Mouse (Mus musculus): ENCODE data around the gene Comt. TPM values are rescaled to one million over a fixed set of nuclear protein-coding genes. Genes with fewer than 3 reads are reported as not detected.
A peak's percentile ranks its signal among the peaks of the same experiment; 100 is the strongest.

The Comt gene
- 100 to 1,000 TPM; 130 to 150 TPM for total RNA-seq (2021)

GRCm38 (mm10) chr16:18426802-18427280 is at the start of gene Comt:
Comt (minus strand) TSS chr16:18426852.
- intact Hi-C loops (cut with DNase I), result loop anchor here (5.0 kb wide), 1 partner anchor 80 kb away; the partner anchor contains the start of genes Arvcf and Tango2
- DNase-seq, result no peak

GRCm38 (mm10) chr16:18474021-18474420 is 47.4 kb upstream of the Comt start:
- no peak for DNase-seq
- intact Hi-C loops (cut with DNase I), result no loop called here

- DNase-seq, result no peak
- intact Hi-C loops (cut with DNase I), result no loop called here
Observed at GRCm38 (mm10) chr16:18472976-18473375, 46.3 kb upstream of the Comt start.

GRCm38 (mm10) chr16:18472416-18472815 is 45.8 kb upstream of the Comt start:
- intact Hi-C loops (cut with DNase I), result no loop called here
- no peak for DNase-seq

GRCm38 (mm10) chr16:18471976-18472375 is 45.3 kb upstream of the Comt start:
- no peak for DNase-seq
- intact Hi-C loops (cut with DNase I), result no loop called here

GRCm38 (mm10) chr16:18471381-18471955 is 44.8 kb upstream of the Comt start:
- intact Hi-C loops (cut with DNase I), result no loop called here
- no peak for DNase-seq

GRCm38 (mm10) chr16:18470829-18471228 is 44.2 kb upstream of the Comt start:
- intact Hi-C loops (cut with DNase I), result no loop called here
- no peak for DNase-seq

- peak; percentile 40 for DNase-seq
- intact Hi-C loops (cut with DNase I), result no loop called here
Observed at GRCm38 (mm10) chr16:18464271-18464670, 37.6 kb upstream of the Comt start.

GRCm38 (mm10) chr16:18462598-18462997 is 35.9 kb upstream of the Comt start:
- intact Hi-C loops (cut with DNase I), result no loop called here
- peak in 1 of 2 experiments; percentile 25 for DNase-seq

GRCm38 (mm10) chr16:18462031-18462430 is 35.4 kb upstream of the Comt start:
- intact Hi-C loops (cut with DNase I), result no loop called here
- no peak for DNase-seq

GRCm38 (mm10) chr16:18460826-18461225 is 34.2 kb upstream of the Comt start:
- intact Hi-C loops (cut with DNase I), result no loop called here
- DNase-seq, result no peak

GRCm38 (mm10) chr16:18459955-18460370 is 33.3 kb upstream of the Comt start:
- intact Hi-C loops (cut with DNase I), result no loop called here

GRCm38 (mm10) chr16:18459335-18459954 is 32.8 kb upstream of the Comt start:
- no peak for DNase-seq
- intact Hi-C loops (cut with DNase I), result no loop called here

More at GRCm38 (mm10) chr16:18459955-18460370, 33.3 kb upstream of the Comt start:
- DNase-seq, result peak; percentile 20 to 30

GRCm38 (mm10) chr16:18458661-18459060 is 32.0 kb upstream of the Comt start:
- intact Hi-C loops (cut with DNase I), result no loop called here
- no peak for DNase-seq

GRCm38 (mm10) chr16:18455407-18455806 is 28.8 kb upstream of the Comt start:
- intact Hi-C loops (cut with DNase I), result no loop called here
- no peak for DNase-seq

- no peak for DNase-seq
- intact Hi-C loops (cut with DNase I), result no loop called here
Observed at GRCm38 (mm10) chr16:18453846-18454245, 27.2 kb upstream of the Comt start.

- no peak for DNase-seq
- intact Hi-C loops (cut with DNase I), result no loop called here
Observed at GRCm38 (mm10) chr16:18452361-18452862, 25.8 kb upstream of the Comt start.

GRCm38 (mm10) chr16:18451486-18452181 is 25.0 kb upstream of the Comt start:
- no peak for DNase-seq
- intact Hi-C loops (cut with DNase I), result no loop called here

- intact Hi-C loops (cut with DNase I), result loop anchor here (10.0 kb wide), 1 partner anchor 366 kb away; the partner anchor contains the start of genes Cdc45 and Ufd1
- no peak for DNase-seq
Observed at GRCm38 (mm10) chr16:18449005-18449404, 22.4 kb upstream of the Comt start.

GRCm38 (mm10) chr16:18448104-18448503 is 21.5 kb upstream of the Comt start:
- intact Hi-C loops (cut with DNase I), result loop anchor here (10.0 kb wide), 1 partner anchor 367 kb away; the partner anchor contains the start of genes Cdc45 and Ufd1
- DNase-seq, result no peak

- intact Hi-C loops (cut with DNase I), result loop anchor here (10.0 kb wide), 1 partner anchor 368 kb away; the partner anchor contains the start of genes Cdc45 and Ufd1
- no peak for DNase-seq
Observed at GRCm38 (mm10) chr16:18447243-18447642, 20.6 kb upstream of the Comt start.

All from heart, postnatal 36 days (tissue).